Mouse (Mus musculus) intestine, embryonic 14.5 days (tissue): ENCODE measurements at regions not wholly inside any gene's neighbourhood (a gene's known extent, or its start where the extent isn't known, plus 50 kb on each side); places are given as distances from the start of the nearest gene placed in this dataset.

Source experiments
- ATAC-seq: fragments of 200-750 bp; cut with Nextera tagmentation; replicated peaks from 2 replicates; pipeline ENCODE4 v1.8.0; 2017; ENCODE audit warnings: low read depth, moderate number of reproducible peaks, moderate TSS enrichment, moderate library complexity; ENCODE audit not compliant: low FRiP score, low TSS enrichment
- DNase-seq: peaks from one replicate; pipeline ENCODE4 v3.0.0-alpha.2; 2018; ENCODE audit warnings: low spot score
- H3K27ac ChIP-seq: fragments of 300-500 bp; sonication (generic); 2 replicates; pipeline ENCODE4 v1.5.1; 2014; ENCODE audit warnings: low read depth, mild to moderate bottlenecking, control low read depth
- H3K27me3 ChIP-seq: fragments of 300-500 bp; sonication (generic); replicated peaks from 2 replicates; pipeline ENCODE4 v1.6.1; 2014; ENCODE audit warnings: low read length, control low read depth; ENCODE audit not compliant: control insufficient read depth, insufficient read depth
- H3K36me3 ChIP-seq: fragments of 300-500 bp; sonication (generic); 2 replicates; pipeline ENCODE4 v1.6.1; 2014; ENCODE audit warnings: low read length, control low read depth; ENCODE audit not compliant: control insufficient read depth, insufficient read depth
- H3K4me1 ChIP-seq: fragments of 300-500 bp; sonication (generic); replicated peaks from 2 replicates; pipeline ENCODE4 v1.6.1; 2014; ENCODE audit warnings: low read length, control low read depth, mixed read lengths; ENCODE audit not compliant: control insufficient read depth, insufficient read depth
- H3K4me2 ChIP-seq: fragments of 300-500 bp; sonication (generic); 2 replicates; pipeline ENCODE4 v1.6.1; 2014; ENCODE audit warnings: low read length
- H3K4me3 ChIP-seq: fragments of 300-500 bp; sonication (generic); 2 replicates; pipeline ENCODE4 v1.5.1; 2014; ENCODE audit warnings: low read depth, low read length, control low read depth, mixed read lengths
- H3K9ac ChIP-seq: fragments of 300-500 bp; sonication (generic); 2 replicates; pipeline ENCODE4 v1.6.1; 2014; ENCODE audit warnings: mild to moderate bottlenecking, low read length
- H3K9me3 ChIP-seq: fragments of 300-500 bp; sonication (generic); 2 replicates; pipeline ENCODE4 v1.6.1; 2016; ENCODE audit warnings: low read length, control low read depth; ENCODE audit not compliant: control insufficient read depth
- WGBS: fragments of 180-500 bp; shearing (Covaris S2); extraction: QIAGEN DNeasy Blood & Tissue Kit; methylation state at CpG from one replicate; pipeline ENCODE4 v1.1.7; 2014; 5-methylcytosine and 5-hydroxymethylcytosine counted together

- H3K9ac ChIP-seq, result no peak overlapping the region
- DNase-seq, result no peak
- no peaks in the 10 kb centered on the region for H3K9me3 ChIP-seq
- H3K4me2 ChIP-seq, result no peak overlapping the region
- H3K4me3 ChIP-seq, result no peak overlapping the region
- 46% methylated on average over 7 of the region's 7 CpGs for WGBS
- H3K36me3 ChIP-seq, result no peaks in the 10 kb centered on the region
- no peak overlapping the region for H3K27ac ChIP-seq
- H3K27me3 ChIP-seq, result no peaks in the 10 kb centered on the region
- H3K4me1 ChIP-seq, result peaks cover 6% of the 10 kb centered on the region; the same call in 1 of the 2 replicates
- ATAC-seq, result no peak
These were observed 89.9 kb upstream of the Pabpc6 start for GRCm38 (mm10) chr17:9759421-9759852.

GRCm38 (mm10) chr17:9757725-9758251 lies 88.3 kb upstream of the Pabpc6 start:
- no peak overlapping the region for H3K27ac ChIP-seq
- DNase-seq, result no peak
- H3K4me3 ChIP-seq, result no peak overlapping the region
- H3K4me1 ChIP-seq, result 0 out of 2 replicates have a peak, but pooled peaks cover 2% of the 10 kb centered on the region
- no peaks in the 10 kb centered on the region for H3K27me3 ChIP-seq
- no peaks in the 10 kb centered on the region for H3K9me3 ChIP-seq
- WGBS, result 90% methylated on average over 4 of the region's 4 CpGs
- no peak overlapping the region for H3K9ac ChIP-seq
- H3K4me2 ChIP-seq, result no peak overlapping the region
- ATAC-seq, result no peak
- no peaks in the 10 kb centered on the region for H3K36me3 ChIP-seq

- no peaks in the 10 kb centered on the region for H3K36me3 ChIP-seq
- H3K9ac ChIP-seq, result no peak overlapping the region
- no peak overlapping the region for H3K27ac ChIP-seq
- ATAC-seq (no peak), DNase-seq (no peak)
- no peaks in the 10 kb centered on the region for H3K27me3 ChIP-seq
- H3K4me2 ChIP-seq, result no peak overlapping the region
- 84% methylated on average over 12 of the region's 12 CpGs for WGBS
- no peaks in the 10 kb centered on the region for H3K4me1 ChIP-seq
- H3K4me3 ChIP-seq, result no peak overlapping the region
- H3K9me3 ChIP-seq, result no peaks in the 10 kb centered on the region
These were observed 87.2 kb upstream of the Pabpc6 start for GRCm38 (mm10) chr17:9756675-9757074.

GRCm38 (mm10) chr17:9756196-9756595 lies 86.7 kb upstream of the Pabpc6 start:
- Histone ChIP-seq H3K4me2 (no peak overlapping the region), H3K4me1 (no peaks in the 10 kb centered on the region), H3K9ac (no peak overlapping the region), H3K36me3 (no peaks in the 10 kb centered on the region), H3K4me3 (no peak overlapping the region), H3K27me3 (no peaks in the 10 kb centered on the region), H3K9me3 (no peaks in the 10 kb centered on the region), H3K27ac (no peak overlapping the region)
- ATAC-seq (no peak), DNase-seq (peak; percentile 84)
- WGBS, result 55% methylated on average over 3 of the region's 3 CpGs

- H3K4me1 ChIP-seq, result no peaks in the 10 kb centered on the region
- 89% methylated on average over 4 of the region's 4 CpGs for WGBS
- no peak overlapping the region for H3K4me2 ChIP-seq
- DNase-seq (no peak), ATAC-seq (no peak)
- H3K9me3 ChIP-seq, result no peaks in the 10 kb centered on the region
- H3K4me3 ChIP-seq, result no peak overlapping the region
- no peaks in the 10 kb centered on the region for H3K27me3 ChIP-seq
- H3K9ac ChIP-seq, result no peak overlapping the region
- no peaks in the 10 kb centered on the region for H3K36me3 ChIP-seq
- no peak overlapping the region for H3K27ac ChIP-seq
These were observed 86.1 kb upstream of the Pabpc6 start for GRCm38 (mm10) chr17:9755576-9755975.

- H3K4me2 ChIP-seq, result no peak overlapping the region
These were observed 85.4 kb upstream of the Pabpc6 start for GRCm38 (mm10) chr17:9754884-9755405.

GRCm38 (mm10) chr17:9752848-9753247 lies 83.3 kb upstream of the Pabpc6 start:
- DNase-seq (no peak), ATAC-seq (no peak)
- no peak overlapping the region for H3K4me2 ChIP-seq
- H3K4me3 ChIP-seq, result no peak overlapping the region
- H3K27ac ChIP-seq, result no peak overlapping the region
- no peaks in the 10 kb centered on the region for H3K9me3 ChIP-seq
- no peaks in the 10 kb centered on the region for H3K4me1 ChIP-seq
- no peaks in the 10 kb centered on the region for H3K27me3 ChIP-seq
- no peaks in the 10 kb centered on the region for H3K36me3 ChIP-seq
- no peak overlapping the region for H3K9ac ChIP-seq
- 89% methylated on average over 4 of the region's 4 CpGs for WGBS

More at GRCm38 (mm10) chr17:9754884-9755405, 85.4 kb upstream of the Pabpc6 start:
- DNase-seq, result no peak
- Histone ChIP-seq H3K27ac (no peak overlapping the region), H3K36me3 (no peaks in the 10 kb centered on the region), H3K4me3 (no peak overlapping the region), H3K4me1 (no peaks in the 10 kb centered on the region), H3K9ac (no peak overlapping the region), H3K27me3 (no peaks in the 10 kb centered on the region), H3K9me3 (no peaks in the 10 kb centered on the region)
- no peak for ATAC-seq
- WGBS, result 80% methylated on average over 2 of the region's 2 CpGs

- H3K4me3 ChIP-seq, result no peak overlapping the region
- no peak overlapping the region for H3K27ac ChIP-seq
- no peaks in the 10 kb centered on the region for H3K36me3 ChIP-seq
- DNase-seq (no peak), ATAC-seq (no peak)
- H3K9me3 ChIP-seq, result no peaks in the 10 kb centered on the region
- H3K9ac ChIP-seq, result no peak overlapping the region
- no peaks in the 10 kb centered on the region for H3K27me3 ChIP-seq
- WGBS, result 56% methylated on average over 13 of the region's 13 CpGs
- H3K4me2 ChIP-seq, result no peak overlapping the region
- no peaks in the 10 kb centered on the region for H3K4me1 ChIP-seq
These were observed 82.0 kb upstream of the Pabpc6 start for GRCm38 (mm10) chr17:9751348-9752170.
